Mouse (Mus musculus) liver, embryonic 14.5 days (tissue): Measurements from ENCODE around the gene Mgll. TPM values are rescaled to one million over a fixed set of nuclear protein-coding genes. Genes with fewer than 3 reads are reported as not detected.

Source experiments
- ATAC-seq: fragments of 200-750 bp; cut with Nextera tagmentation; 2 replicates; pipeline ENCODE4 v1.8.0; 2017; ENCODE audit warnings: moderate number of reproducible peaks, mild to moderate bottlenecking, moderate library complexity; ENCODE audit not compliant: insufficient read depth
- DNase-seq, 3 experiments: peaks; one replicate each; pipeline ENCODE4 v3.0.0-alpha.2; 2012 to 2013; ENCODE audit warnings: low read depth in 3 of 3, low spot score in 3 of 3
- H3K27ac ChIP-seq: fragments of 300-500 bp; sonication (generic); 2 replicates; pipeline ENCODE4 v1.5.1; 2014; ENCODE audit warnings: moderate library complexity, mild to moderate bottlenecking, control low read depth, inconsistent platforms
- H3K27me3 ChIP-seq: fragments of 300-500 bp; sonication (generic); 2 replicates; pipeline ENCODE4 v1.6.1; 2014; ENCODE audit warnings: mild to moderate bottlenecking, low read length, moderate library complexity; ENCODE audit not compliant: control insufficient read depth, insufficient read depth
- H3K36me3 ChIP-seq: fragments of 300-500 bp; sonication (generic); replicated peaks from 2 replicates; pipeline ENCODE4 v1.6.1; 2014; ENCODE audit warnings: low read depth; ENCODE audit not compliant: control insufficient read depth, insufficient read depth
- H3K4me1 ChIP-seq, 2 experiments: fragments of 200-500 bp in 1 of 2; fragments of 300-500 bp in 1 of 2; sonication (generic) in 1 of 2; replicated peaks; 2 replicates each; pipeline ENCODE4 v1.6.1; 2012 to 2014; ENCODE audit warnings: antibody characterized with exemption in 1 of 2, inconsistent platforms in 1 of 2, low read length in 1 of 2; ENCODE audit not compliant: control insufficient read depth in 2 of 2, insufficient read depth in 2 of 2
- H3K4me2 ChIP-seq: fragments of 300-500 bp; sonication (generic); 2 replicates; pipeline ENCODE4 v1.6.1; 2014; ENCODE audit warnings: low read depth, mild to moderate bottlenecking, control low read depth, moderate library complexity
- H3K4me3 ChIP-seq, 2 experiments: fragments of 200-500 bp in 1 of 2; fragments of 300-500 bp in 1 of 2; sonication (generic) in 1 of 2; 2 replicates each; pipeline ENCODE4 v1.5.1; 2012 to 2014; ENCODE audit warnings: low read depth in 2 of 2, low read length in 2 of 2, mild to moderate bottlenecking in 2 of 2, control low read depth in 1 of 2, inconsistent platforms in 1 of 2, moderate library complexity in 1 of 2; ENCODE audit not compliant: insufficient read depth in 1 of 2
- H3K9ac ChIP-seq: fragments of 300-500 bp; sonication (generic); replicated peaks from 2 replicates; pipeline ENCODE4 v1.6.1; 2014; ENCODE audit warnings: mild to moderate bottlenecking, control low read depth, moderate library complexity
- H3K9me3 ChIP-seq: fragments of 300-500 bp; sonication (generic); 2 replicates; pipeline ENCODE4 v1.6.1; 2016; ENCODE audit warnings: low read length, mixed read lengths; ENCODE audit not compliant: control insufficient read depth
- CTCF ChIP-seq: IDR thresholded peaks from 2 replicates; pipeline ENCODE4 v1.5.1; 2016; ENCODE audit warnings: antibody characterized with exemption, low read depth, control low read depth
- EP300 ChIP-seq: IDR thresholded peaks from 2 replicates; pipeline ENCODE4 v1.6.1; 2016; ENCODE audit warnings: antibody characterized with exemption, low read depth
- WGBS: fragments of 180-500 bp; shearing (Covaris S2); extraction: QIAGEN DNeasy Blood & Tissue Kit; methylation state at CpG from one replicate; pipeline ENCODE4 v1.1.7; 2014; ENCODE audit not compliant: insufficient replicate concordance; 5-methylcytosine and 5-hydroxymethylcytosine counted together
- polyA plus RNA-seq, 2 experiments: library from polyadenylated mRNA; depleted of rRNA in 1 of 2; stranded (reverse) in 1 of 2; unstranded in 1 of 2; fragments of >200 nt; fragmentation: Nextera tagmentation in 1 of 2; extraction: Ambion mirVana in 1 of 2; gene quantifications; 2 replicates each; pipeline versions ENCODE4 v1.2.1 to v1.2.3; 2012 to 2014

The Mgll gene
- polyA plus RNA-seq, 2 experiments: 17.0 to 68.0 TPM

- WGBS: 80% methylated on average over 11 of the region's 11 CpGs
- no peak overlapping the region for H3K4me3 ChIP-seq
- TF ChIP-seq EP300 (no peak), CTCF (no peak)
- H3K9me3 ChIP-seq: no peaks in the 10 kb centered on the region
- ATAC-seq: no peak
- no peak overlapping the region for H3K4me2 ChIP-seq
- H3K27me3 ChIP-seq: no peaks in the 10 kb centered on the region
- H3K36me3 ChIP-seq: no peaks in the 10 kb centered on the region
- no peak overlapping the region for H3K9ac ChIP-seq
- peaks cover 11 to 18% of the 10 kb centered on the region in 2 experiments for H3K4me1 ChIP-seq
- H3K27ac ChIP-seq: no peak overlapping the region
- no peak for DNase-seq
Observed at GRCm38 (mm10) chr6:88788219-88788618, 64.0 kb downstream of the Mgll start.

DNA sequence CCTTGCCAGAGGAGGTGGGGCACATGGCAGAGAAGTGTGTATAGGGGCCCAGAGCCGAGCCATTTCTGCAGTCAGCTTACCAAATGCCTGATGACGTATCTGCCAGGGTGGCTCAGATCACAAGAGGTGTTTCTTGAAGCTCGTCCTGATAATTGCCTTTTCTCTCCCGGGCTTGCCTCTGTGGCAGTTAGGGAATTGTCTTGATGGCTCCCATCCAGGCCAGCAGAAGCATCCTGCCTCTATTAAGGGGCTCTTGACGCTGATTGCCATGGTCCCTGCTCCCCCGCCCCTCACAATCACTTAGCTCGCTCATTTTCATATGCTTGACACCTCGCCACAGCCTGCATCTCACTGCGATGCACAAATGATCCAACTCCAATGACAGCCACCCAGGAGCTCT is 67.1 kb downstream of the Mgll start:
- no peaks in the 10 kb centered on the region for H3K36me3 ChIP-seq
- no peak overlapping the region for H3K4me3 ChIP-seq
- DNase-seq (no peak), ATAC-seq (no peak)
- 63% methylated on average over 9 of the region's 9 CpGs for WGBS
- H3K27ac ChIP-seq: no peak overlapping the region
- no peak overlapping the region for H3K4me2 ChIP-seq
- no peaks in the 10 kb centered on the region for H3K9me3 ChIP-seq
- TF ChIP-seq CTCF (no peak), EP300 (no peak)
- H3K27me3 ChIP-seq: no peaks in the 10 kb centered on the region
- no peak overlapping the region for H3K9ac ChIP-seq
- H3K4me1 ChIP-seq: peaks cover 0 to 5% of the 10 kb centered on the region in 2 experiments; a peak in 2 of 4 replicates

GRCm38 (mm10) chr6:88792147-88792691 is 68.0 kb downstream of the Mgll start:
- TF ChIP-seq CTCF (no peak), EP300 (no peak)
- Histone ChIP-seq H3K4me3 (no peak overlapping the region), H3K4me2 (no peak overlapping the region), H3K9me3 (no peaks in the 10 kb centered on the region), H3K27me3 (no peaks in the 10 kb centered on the region), H3K27ac (no peak overlapping the region), H3K36me3 (no peaks in the 10 kb centered on the region), H3K9ac (no peak overlapping the region), H3K4me1 (peaks cover 0 to 5% of the 10 kb centered on the region in 2 experiments; a peak in 2 of 4 replicates)
- 65% methylated on average over 7 of the region's 7 CpGs for WGBS
- ATAC-seq (no peak), DNase-seq (no peak)

GRCm38 (mm10) chr6:88793243-88793642 is 69.0 kb downstream of the Mgll start:
- Histone ChIP-seq H3K4me3 (no peak overlapping the region), H3K4me2 (no peak overlapping the region), H3K27me3 (no peaks in the 10 kb centered on the region), H3K9me3 (no peaks in the 10 kb centered on the region), H3K36me3 (no peaks in the 10 kb centered on the region), H3K27ac (no peak overlapping the region), H3K4me1 (peaks cover 0 to 5% of the 10 kb centered on the region in 2 experiments; a peak in 2 of 4 replicates), H3K9ac (no peak overlapping the region)
- 77% methylated on average over 2 of the region's 2 CpGs for WGBS
- ATAC-seq (no peak), DNase-seq (no peak)
- no peak for TF ChIP-seq CTCF
- TF ChIP-seq EP300: no peak

DNA sequence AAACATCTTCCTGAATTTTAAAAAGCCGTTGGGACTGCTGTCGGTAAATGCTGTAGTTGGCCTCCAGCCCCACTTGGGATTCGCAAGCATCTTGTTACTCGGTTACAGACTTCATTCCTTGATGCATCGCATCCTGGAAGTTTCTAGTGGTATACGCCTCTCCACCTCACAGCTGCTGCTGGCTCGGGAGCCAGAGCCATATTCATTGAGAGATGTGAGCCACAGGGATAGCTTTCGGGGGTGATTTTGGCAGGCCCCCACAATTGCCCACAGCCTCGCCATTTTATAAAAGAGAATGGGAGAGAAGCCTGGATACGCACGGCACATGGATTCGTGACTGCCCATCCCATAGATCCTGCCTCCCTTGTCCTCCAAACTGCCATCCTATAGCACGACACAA is 69.7 kb downstream of the Mgll start:
- no peak overlapping the region for H3K9ac ChIP-seq
- H3K36me3 ChIP-seq: no peaks in the 10 kb centered on the region
- H3K4me2 ChIP-seq: no peak overlapping the region
- H3K4me3 ChIP-seq: no peak overlapping the region
- no peaks in the 10 kb centered on the region for H3K9me3 ChIP-seq
- H3K4me1 ChIP-seq: peaks cover 0 to 5% of the 10 kb centered on the region in 2 experiments; a peak in 2 of 4 replicates
- no peak for TF ChIP-seq CTCF
- no peak for TF ChIP-seq EP300
- no peak overlapping the region for H3K27ac ChIP-seq
- WGBS: 86% methylated on average over 13 of the region's 13 CpGs
- DNase-seq: no peak
- no peak for ATAC-seq
- H3K27me3 ChIP-seq: no peaks in the 10 kb centered on the region
